Mouse (Mus musculus) hindbrain, embryonic 14.5 days (tissue): ENCODE data around the gene Gzmc. TPM values are rescaled to one million over a fixed set of nuclear protein-coding genes. Genes with fewer than 3 reads are reported as not detected.
"Not testable (repeated sequence)": the region's sequence is repeated elsewhere in the genome, so short reads cannot be mapped to it uniquely, and the experiment has no call there.

Experiments
- ATAC-seq: fragments of 200-750 bp; cut with Nextera tagmentation; 2 replicates; pipeline ENCODE4 v1.8.0; 2017; ENCODE audit warnings: moderate number of reproducible peaks, mild to moderate bottlenecking, moderate TSS enrichment, moderate library complexity; ENCODE audit not compliant: low FRiP score
- DNase-seq: peaks from one replicate; pipeline ENCODE4 v3.0.0-alpha.2; 2015; ENCODE audit warnings: low spot score
- H3K27ac ChIP-seq: fragments of 300-500 bp; sonication (generic); 2 replicates; pipeline ENCODE4 v1.5.1; 2014; ENCODE audit warnings: mild to moderate bottlenecking, moderate library complexity
- H3K27me3 ChIP-seq: fragments of 300-500 bp; sonication (generic); 2 replicates; pipeline ENCODE4 v1.6.1; 2014; ENCODE audit warnings: mild to moderate bottlenecking, low read length, mixed read lengths; ENCODE audit not compliant: control insufficient read depth, insufficient read depth
- H3K36me3 ChIP-seq: fragments of 300-500 bp; sonication (generic); replicated peaks from 2 replicates; pipeline ENCODE4 v1.6.1; 2014; ENCODE audit not compliant: control insufficient read depth, insufficient read depth
- H3K4me1 ChIP-seq: fragments of 300-500 bp; sonication (generic); replicated peaks from 2 replicates; pipeline ENCODE4 v1.6.1; 2014; ENCODE audit warnings: antibody characterized with exemption, low read length, mixed read lengths; ENCODE audit not compliant: control insufficient read depth, insufficient read depth
- H3K4me2 ChIP-seq: fragments of 300-500 bp; sonication (generic); replicated peaks from 2 replicates; pipeline ENCODE4 v1.6.1; 2014; ENCODE audit warnings: mild to moderate bottlenecking, moderate library complexity
- H3K4me3 ChIP-seq: fragments of 300-500 bp; sonication (generic); replicated peaks from 2 replicates; pipeline ENCODE4 v1.5.1; 2014; ENCODE audit warnings: mild to moderate bottlenecking, low read length
- H3K9ac ChIP-seq: fragments of 300-500 bp; sonication (generic); 2 replicates; pipeline ENCODE4 v1.6.1; 2014
- H3K9me3 ChIP-seq: fragments of 300-500 bp; sonication (generic); 2 replicates; pipeline ENCODE4 v1.6.1; 2016; ENCODE audit warnings: low read length; ENCODE audit not compliant: control insufficient read depth
- WGBS: fragments of 180-500 bp; shearing (Covaris S2); extraction: QIAGEN DNeasy Blood & Tissue Kit; methylation state at CpG from one replicate; pipeline ENCODE4 v1.1.7; 2014; 5-methylcytosine and 5-hydroxymethylcytosine counted together
- polyA plus RNA-seq: library from polyadenylated mRNA; unstranded; fragments of >200 nt; fragmentation: Nextera tagmentation; extraction: Ambion mirVana; gene quantifications from 2 replicates; pipeline ENCODE4 v1.2.1, GENCODE M21; 2014

Gene Gzmc
- not detected in 2 replicates for polyA plus RNA-seq

DNA sequence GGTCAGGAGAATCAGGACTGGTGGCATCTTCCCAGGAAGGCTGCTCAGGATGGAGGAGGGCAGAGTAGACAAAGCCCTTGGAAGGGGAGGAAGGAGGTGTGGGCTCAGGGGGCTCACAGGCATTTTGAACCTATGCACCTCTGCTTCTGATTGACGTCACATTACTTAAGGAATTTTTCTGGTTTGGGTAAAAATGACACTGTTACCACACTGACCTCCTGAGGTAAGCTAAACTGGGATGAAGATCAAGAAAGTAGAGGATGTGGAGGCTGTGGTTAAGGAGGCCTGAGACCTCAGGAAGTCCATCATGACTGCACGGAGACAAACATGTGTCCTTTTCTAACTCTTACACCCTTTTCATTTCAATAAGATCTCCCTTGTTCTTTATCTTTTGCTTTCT is at the start of gene Gzmc:
Gene Gzmc, minus strand, starts transcription at position 101 of the 400 bp plus-strand sequence.
- no peaks in the 10 kb centered on the region for H3K27me3 ChIP-seq
- DNase-seq (no peak), ATAC-seq (no peak)
- no peak within 1 kb of the TSS for H3K27ac ChIP-seq
- no peak within 1 kb of the TSS for H3K4me2 ChIP-seq
- no peak within 1 kb of the TSS for H3K9ac ChIP-seq
- H3K4me1 ChIP-seq = no peaks in the 10 kb centered on the region
- no peak within 1 kb of the TSS for H3K4me3 ChIP-seq
- WGBS = 92% methylated on average over 2 of the region's 2 CpGs
- H3K36me3 ChIP-seq = no peaks in the 10 kb centered on the region
- H3K9me3 ChIP-seq = no peaks in the 10 kb centered on the region

DNA sequence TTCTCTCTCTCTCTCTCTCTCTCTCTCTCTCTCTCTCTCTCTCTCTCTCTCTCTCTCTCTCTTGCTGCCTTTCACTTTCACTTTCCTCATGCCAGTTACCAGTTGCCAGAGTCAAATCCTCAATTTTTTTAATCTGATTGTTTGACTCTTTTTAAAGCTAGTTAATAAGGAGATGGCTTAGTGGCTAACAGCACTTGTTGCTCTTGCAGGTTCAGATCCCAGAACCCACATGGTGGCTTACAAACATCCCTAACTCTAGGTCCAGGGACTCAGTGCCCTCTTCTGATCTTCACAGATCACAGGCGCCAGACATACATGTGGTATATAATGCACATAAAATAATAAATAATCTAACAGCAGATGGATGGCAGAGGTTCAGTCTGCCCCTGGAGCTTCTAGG is 49.4 kb upstream of the Gzmc start:
- no peak overlapping the region for H3K4me3 ChIP-seq
- no peaks in the 10 kb centered on the region for H3K36me3 ChIP-seq
- H3K9me3 ChIP-seq = no peaks in the 10 kb centered on the region
- no peak overlapping the region for H3K4me2 ChIP-seq
- no peaks in the 10 kb centered on the region for H3K27me3 ChIP-seq
- ATAC-seq (no peak), DNase-seq (no peak)
- H3K9ac ChIP-seq = no peak overlapping the region
- no peaks in the 10 kb centered on the region for H3K4me1 ChIP-seq
- WGBS = 92% methylated on average over 1 of the region's 1 CpGs
- no peak overlapping the region for H3K27ac ChIP-seq

DNA sequence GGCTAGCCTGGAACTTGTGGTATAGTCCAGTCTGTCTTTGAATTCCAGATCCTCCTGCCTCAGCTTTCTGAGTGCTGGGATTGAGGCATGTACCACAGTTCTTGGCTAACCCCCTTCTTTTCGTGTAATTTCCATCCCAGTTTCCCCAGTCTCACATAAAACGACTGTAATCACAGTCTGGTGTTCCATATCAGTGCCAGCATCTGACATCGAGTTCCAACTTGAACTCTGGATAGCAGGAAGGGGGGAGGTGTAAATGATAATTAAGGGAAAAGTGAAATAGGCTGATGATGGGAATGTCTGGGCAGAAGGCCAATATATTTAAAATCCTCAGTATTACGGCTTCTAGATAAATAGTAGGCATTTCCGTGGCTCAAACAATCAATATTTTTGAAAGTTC is 46.6 kb upstream of the Gzmc start:
- DNase-seq (no peak), ATAC-seq (no peak)
- H3K27me3 ChIP-seq = no peaks in the 10 kb centered on the region
- WGBS = 71% methylated on average over 5 of the region's 5 CpGs
- H3K27ac ChIP-seq = no peak overlapping the region
- no peak overlapping the region for H3K4me2 ChIP-seq
- no peaks in the 10 kb centered on the region for H3K4me1 ChIP-seq
- no peak overlapping the region for H3K9ac ChIP-seq
- H3K9me3 ChIP-seq = no peaks in the 10 kb centered on the region
- H3K36me3 ChIP-seq = no peaks in the 10 kb centered on the region
- no peak overlapping the region for H3K4me3 ChIP-seq

DNA sequence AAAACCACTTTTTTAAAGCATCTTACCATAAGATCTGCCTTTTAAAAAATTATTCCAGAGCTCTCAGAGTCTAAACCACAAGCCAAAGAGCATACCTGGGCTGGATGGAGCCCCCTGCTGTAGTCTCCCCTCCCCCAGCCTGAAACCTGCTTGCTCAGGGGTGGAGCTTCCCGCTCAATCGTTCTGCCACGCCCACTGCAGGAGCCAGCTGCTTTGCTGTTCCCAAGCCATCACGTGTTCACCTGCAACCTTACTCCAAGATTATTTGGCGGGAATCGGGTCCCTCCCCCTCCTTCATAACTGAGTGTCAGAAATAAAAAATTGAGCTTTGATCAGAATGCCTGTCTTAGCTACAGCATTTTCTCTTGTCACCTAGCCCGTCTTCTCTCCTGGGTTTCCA is 44.2 kb upstream of the Gzmc start:
- not testable (repeated sequence) for H3K4me3 ChIP-seq, H3K9ac ChIP-seq, ATAC-seq, H3K4me1 ChIP-seq, DNase-seq, H3K27ac ChIP-seq, H3K27me3 ChIP-seq, H3K9me3 ChIP-seq, H3K4me2 ChIP-seq, H3K36me3 ChIP-seq
- WGBS = 52% methylated on average over 7 of the region's 7 CpGs

DNA sequence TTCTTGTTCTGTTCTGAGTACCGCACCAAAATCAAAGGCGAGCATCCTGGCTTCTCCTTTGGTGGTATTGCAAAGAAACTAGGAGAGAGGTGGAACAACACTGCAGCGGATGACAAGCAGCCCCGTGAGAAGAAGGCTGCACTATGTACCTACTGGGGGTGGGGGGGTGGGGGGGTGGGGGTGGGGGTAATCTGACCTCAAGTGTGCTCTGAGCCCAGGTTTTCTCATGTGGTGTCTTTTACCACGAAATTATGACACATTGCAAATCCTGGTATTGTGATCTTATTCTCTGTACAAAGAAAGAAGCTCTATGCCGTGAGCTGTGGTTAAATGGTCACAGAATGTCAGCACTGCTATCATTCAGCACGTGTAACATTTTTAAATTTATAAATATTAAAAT is 41.6 kb upstream of the Gzmc start:
- not testable (repeated sequence) for H3K9me3 ChIP-seq, H3K4me2 ChIP-seq, ATAC-seq, DNase-seq, H3K9ac ChIP-seq, H3K36me3 ChIP-seq, H3K4me1 ChIP-seq, H3K4me3 ChIP-seq, H3K27me3 ChIP-seq, H3K27ac ChIP-seq
- WGBS = 83% methylated on average over 7 of the region's 7 CpGs

DNA sequence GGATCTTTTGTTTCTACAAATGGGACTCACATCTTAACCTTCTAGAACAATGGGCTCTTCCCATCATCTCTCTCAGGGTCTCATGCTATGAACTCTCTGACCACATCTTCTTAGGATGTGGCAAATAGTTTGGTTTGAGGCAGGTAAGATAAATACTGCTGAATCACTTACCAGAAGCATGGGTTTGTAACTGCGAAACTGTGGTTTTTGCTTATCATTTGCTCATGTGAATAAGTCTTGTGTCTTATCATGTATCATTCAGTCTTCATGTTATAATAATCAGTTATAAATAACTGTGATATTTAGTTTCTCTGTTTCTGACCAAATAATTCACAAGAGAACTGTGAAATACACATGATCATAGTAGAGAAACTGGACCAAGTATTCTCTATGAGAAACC is 31.7 kb upstream of the Gzmc start:
- Histone ChIP-seq H3K9ac (no peak overlapping the region), H3K9me3 (no peaks in the 10 kb centered on the region), H3K27ac (no peak overlapping the region), H3K36me3 (no peaks in the 10 kb centered on the region), H3K4me2 (no peak overlapping the region), H3K27me3 (no peaks in the 10 kb centered on the region), H3K4me3 (no peak overlapping the region), H3K4me1 (no peaks in the 10 kb centered on the region)
- ATAC-seq (no peak), DNase-seq (no peak)
- WGBS = 85% methylated on average over 1 of the region's 1 CpGs

DNA sequence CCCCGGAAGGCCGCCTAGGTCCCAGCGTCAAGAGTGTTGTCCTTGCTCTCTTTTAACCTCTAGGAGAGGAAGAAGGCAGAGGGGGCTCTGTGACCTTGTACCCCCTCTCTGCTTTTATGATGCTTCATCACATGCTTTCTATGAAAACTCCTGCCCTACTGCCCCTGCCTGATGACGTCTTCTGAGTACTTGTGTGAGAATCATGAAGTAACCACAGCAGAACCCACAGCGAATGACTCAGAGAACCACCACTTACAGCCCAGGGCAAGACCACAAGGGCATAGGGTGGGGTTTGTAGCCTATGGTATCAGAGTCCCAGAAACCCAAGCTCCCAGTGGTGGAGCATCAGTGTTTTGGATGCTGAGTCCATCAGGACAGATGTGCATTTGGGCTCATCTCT is 27.7 kb upstream of the Gzmc start, which contains the start of gene Gzmb:
Gene Gzmb, minus strand, starts transcription at position 108 of the 400 bp plus-strand sequence.
- no peaks in the 10 kb centered on the region for H3K27me3 ChIP-seq
- no peak within 1 kb of the TSS for H3K4me2 ChIP-seq
- ATAC-seq (no peak), DNase-seq (no peak)
- H3K4me3 ChIP-seq = no peak within 1 kb of the TSS
- H3K4me1 ChIP-seq = no peaks in the 10 kb centered on the region
- H3K9me3 ChIP-seq = no peaks in the 10 kb centered on the region
- WGBS = 90% methylated on average over 5 of the region's 5 CpGs
- H3K9ac ChIP-seq = no peak within 1 kb of the TSS
- no peak within 1 kb of the TSS for H3K27ac ChIP-seq
- no peaks in the 10 kb centered on the region for H3K36me3 ChIP-seq

DNA sequence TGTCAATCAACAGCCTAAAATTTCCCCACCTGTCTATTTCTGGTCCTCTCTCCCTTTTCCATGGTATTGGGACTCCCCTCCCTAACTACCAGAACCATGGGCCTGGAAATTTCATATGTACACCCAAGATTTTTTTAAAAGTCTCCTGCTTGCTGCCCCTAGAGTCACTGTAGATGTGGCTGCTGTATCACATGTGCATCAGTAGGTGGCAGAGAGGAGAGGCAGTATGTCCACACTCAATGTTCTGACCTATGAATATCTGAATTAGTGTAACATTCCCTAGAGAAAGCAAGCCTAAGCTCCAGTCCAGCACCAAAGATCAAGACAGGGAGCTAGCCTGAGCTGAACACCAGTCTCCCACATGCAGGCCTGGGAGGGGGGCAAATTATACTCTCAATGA is 6.0 kb upstream of the Gzmc start:
- Histone ChIP-seq H3K4me2 (no peak overlapping the region), H3K27me3 (no peaks in the 10 kb centered on the region), H3K36me3 (no peaks in the 10 kb centered on the region), H3K27ac (no peak overlapping the region), H3K9ac (no peak overlapping the region), H3K9me3 (no peaks in the 10 kb centered on the region), H3K4me3 (no peak overlapping the region), H3K4me1 (no peaks in the 10 kb centered on the region)
- ATAC-seq (no peak), DNase-seq (no peak)

DNA sequence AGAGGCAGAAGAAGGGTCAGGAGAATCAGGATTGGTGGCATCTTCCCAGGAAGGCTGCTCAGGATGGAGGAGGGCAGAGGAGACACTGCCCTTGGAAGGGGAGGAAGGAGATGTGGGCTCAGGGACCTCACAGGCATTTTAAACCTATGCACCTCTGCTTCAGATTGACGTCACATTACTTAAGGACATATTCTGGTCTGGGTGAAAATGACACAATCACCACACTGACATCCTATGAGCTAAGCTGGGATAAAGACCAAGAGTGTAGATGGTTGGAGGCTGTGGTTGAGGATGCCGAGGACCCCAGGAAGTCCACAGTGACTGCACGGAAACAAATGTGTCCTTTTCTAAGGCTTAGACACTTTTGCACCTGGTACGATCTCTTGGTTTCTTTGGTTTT is 23.1 kb downstream of the Gzmc start, which contains the start of gene Gzmf:
Gene Gzmf, minus strand, starts transcription at position 101 of the 400 bp plus-strand sequence.
- ATAC-seq = no peak
- no peaks in the 10 kb centered on the region for H3K36me3 ChIP-seq

DNA sequence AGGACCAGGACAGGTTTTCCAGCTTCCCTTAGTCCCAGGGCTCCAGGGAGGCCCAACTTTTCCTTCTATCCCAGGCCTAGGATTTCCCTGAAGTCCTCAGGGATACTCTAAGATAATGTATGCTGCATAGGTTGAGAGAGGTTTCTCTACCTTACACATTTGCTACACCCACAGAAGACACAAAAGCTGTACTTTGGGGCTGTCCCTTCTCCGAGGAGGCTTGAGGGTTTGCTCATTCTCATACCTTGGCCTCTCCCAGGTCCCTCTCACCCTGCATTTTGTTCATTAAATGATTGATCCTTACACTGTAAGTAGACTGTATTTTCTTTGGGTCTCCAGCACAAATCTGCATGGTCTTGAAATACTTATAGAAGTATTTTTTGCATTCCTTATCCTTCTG is 28.8 kb downstream of the Gzmc start:
- Histone ChIP-seq H3K4me2 (no peak overlapping the region), H3K4me1 (no peaks in the 10 kb centered on the region), H3K27ac (no peak overlapping the region), H3K27me3 (no peaks in the 10 kb centered on the region), H3K9ac (no peak overlapping the region), H3K4me3 (no peak overlapping the region), H3K9me3 (no peaks in the 10 kb centered on the region), H3K36me3 (no peaks in the 10 kb centered on the region)
- no peak for ATAC-seq
- no peak for DNase-seq
- WGBS = 75% methylated on average over 1 of the region's 1 CpGs

More for the DNA sequence above, 23.1 kb downstream of the Gzmc start, which contains the start of gene Gzmf:
- H3K9ac ChIP-seq = no peak within 1 kb of the TSS
- no peak for DNase-seq
- H3K27me3 ChIP-seq = no peaks in the 10 kb centered on the region
- H3K4me1 ChIP-seq = no peaks in the 10 kb centered on the region
- no peaks in the 10 kb centered on the region for H3K9me3 ChIP-seq
- H3K4me2 ChIP-seq = no peak within 1 kb of the TSS
- H3K4me3 ChIP-seq = no peak within 1 kb of the TSS
- WGBS = 93% methylated on average over 4 of the region's 4 CpGs
- no peak within 1 kb of the TSS for H3K27ac ChIP-seq
